Mouse (Mus musculus) common myeloid progenitor, adult 5-6 weeks (primary cell): ENCODE data around the gene Xylt1. TPM values are rescaled to one million over a fixed set of nuclear protein-coding genes. Genes with fewer than 3 reads are reported as not detected.
A peak's percentile ranks its signal among the peaks of the same experiment; 100 is the strongest.

Experiments used
- ATAC-seq: replicated peaks from 2 replicates; pipeline ENCODE4 v1.8.0; 2016; ENCODE audit warnings: low read depth, mild to moderate bottlenecking, moderate TSS enrichment, inconsistent platforms; ENCODE audit not compliant: poor library complexity, severe bottlenecking
- total RNA-seq: library from RNA; stranded (forward); fragments of 200-1000, 187-1606 nt; gene quantifications from 2 replicates; pipeline ENCODE4 v1.2.3, GENCODE M21; 2017

The Xylt1 gene
- total RNA-seq, 1 experiment from 2014 or later: 12.9 TPM

DNA sequence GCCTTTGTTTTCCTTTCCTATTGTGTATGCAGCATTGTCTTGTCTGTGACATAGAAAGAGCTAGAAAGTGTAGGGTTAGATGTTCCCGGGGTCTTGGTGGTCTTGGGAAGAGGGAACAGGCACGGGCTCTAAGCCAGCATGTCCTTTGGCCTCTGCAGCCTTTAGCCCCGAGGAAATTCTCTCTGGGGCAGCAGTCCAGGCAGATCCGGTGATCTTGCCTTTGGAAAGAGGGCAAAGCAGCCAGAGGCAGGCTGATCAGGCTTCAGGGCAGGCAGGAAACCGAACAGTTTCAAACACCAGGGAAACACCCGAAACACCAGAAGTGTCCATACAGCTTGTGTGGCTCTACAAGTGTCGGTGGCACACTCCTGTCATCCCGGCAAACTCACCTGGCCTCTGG is 162.3 kb downstream of the Xylt1 start:
- ATAC-seq: no peak

DNA sequence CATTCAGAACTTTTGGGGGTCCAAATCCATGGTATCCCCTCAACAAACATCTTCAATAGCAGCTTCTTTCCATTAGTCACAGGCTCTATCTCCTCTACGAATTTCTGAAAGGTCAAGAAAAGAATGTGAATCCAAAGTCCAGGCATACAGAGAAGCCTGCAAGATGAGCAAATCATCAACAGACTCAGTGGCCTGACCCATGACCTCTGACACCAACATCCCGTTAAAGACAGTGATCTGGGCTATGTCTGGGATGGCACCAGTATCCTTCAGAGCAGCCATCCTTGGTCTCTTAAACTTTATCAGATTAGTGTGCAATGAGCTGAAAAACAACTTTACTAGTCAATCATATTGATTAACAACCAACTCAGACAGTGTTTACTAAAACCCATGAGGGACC is 163.3 kb downstream of the Xylt1 start:
- ATAC-seq: no peak

DNA sequence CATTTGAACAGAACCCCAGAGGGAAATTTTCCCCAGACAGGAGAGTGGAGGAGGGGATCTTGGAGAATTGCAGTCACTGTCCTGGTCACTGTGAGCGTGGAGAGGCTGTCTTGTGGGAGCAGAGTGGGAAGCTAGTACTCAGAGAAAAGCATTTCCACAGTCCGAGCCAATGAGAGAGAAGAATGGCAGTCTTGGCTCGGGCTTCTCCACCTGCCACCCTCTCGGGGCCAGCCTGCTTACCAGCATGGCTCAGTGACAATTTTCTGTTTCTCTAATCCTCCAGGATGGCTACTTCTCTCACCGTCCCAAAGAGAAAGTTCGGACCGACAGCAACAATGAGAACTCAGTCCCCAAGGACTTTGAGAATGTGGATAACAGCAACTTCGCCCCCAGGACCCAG is 167.5 kb downstream of the Xylt1 start:
- no peak for ATAC-seq

DNA sequence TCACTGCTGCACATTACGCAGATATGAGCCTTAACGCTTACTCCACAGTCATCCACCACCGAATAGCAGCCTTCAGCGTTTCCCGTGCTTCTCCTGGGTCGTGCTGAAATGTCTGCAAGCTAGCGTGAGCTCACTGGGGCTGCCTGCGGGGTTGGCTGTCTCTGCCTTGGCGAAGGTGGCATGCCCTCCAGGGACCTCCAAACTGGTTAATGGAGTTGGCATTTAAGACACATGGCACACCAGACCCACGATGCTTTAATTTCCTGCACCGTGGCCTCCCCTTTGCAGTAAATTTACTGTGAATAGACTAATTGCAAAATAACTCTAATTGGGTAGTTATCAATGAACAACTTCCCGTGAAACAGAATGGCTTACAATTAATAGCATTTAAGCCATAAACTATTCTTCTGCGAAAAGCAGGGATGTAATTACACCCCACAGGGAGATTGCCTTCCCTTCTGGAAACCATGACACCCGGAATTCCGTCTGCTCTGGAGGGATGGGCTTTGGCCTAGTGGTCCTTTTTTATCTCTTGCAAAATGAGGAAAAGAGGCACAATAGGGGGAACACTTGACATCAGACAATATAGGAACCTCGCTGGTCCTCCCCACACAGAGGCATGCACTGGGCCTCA is 170.3 kb downstream of the Xylt1 start:
- ATAC-seq: no peak

DNA sequence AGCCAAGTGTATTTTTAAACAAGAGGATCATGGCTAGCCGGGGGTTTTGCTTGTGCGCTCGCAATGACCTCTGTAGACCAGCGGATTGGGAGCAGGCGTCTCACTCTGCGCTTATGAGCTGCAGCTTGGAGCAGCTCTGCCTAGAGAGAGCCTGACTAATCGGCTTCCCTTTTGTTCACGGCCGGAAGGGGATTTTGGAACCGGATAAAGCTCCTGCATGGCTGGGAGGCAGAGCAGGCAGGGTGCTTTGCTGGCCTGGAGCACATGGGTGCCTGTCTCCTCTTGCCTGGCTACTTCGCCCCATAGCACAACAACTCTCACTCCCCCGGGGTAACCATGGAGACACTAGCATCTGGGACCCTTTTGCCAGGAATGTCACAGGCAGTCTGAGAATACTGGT is 172.4 kb downstream of the Xylt1 start:
- ATAC-seq: no peak

DNA sequence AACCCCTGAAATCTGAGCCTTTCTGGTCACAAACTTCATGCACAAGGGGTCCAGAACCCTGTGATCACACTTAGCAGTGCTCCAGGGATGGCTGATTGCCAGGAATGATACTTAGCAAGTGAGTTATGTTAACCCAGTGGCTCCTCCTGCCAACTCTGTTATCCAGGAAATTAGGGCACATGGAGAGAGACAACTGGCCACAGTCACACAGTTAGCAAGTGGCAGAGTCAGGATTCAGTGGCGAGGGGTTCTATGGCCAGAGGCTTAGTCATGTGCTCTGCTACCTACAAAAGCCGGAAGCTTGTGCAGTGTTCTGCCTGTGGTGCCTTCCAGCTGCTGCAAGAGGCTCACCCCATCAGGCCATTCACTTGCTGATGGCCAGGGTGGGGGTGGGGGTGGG is 175.0 kb downstream of the Xylt1 start:
- ATAC-seq: peak; percentile 37; the same call in 1 of the 2 replicates

DNA sequence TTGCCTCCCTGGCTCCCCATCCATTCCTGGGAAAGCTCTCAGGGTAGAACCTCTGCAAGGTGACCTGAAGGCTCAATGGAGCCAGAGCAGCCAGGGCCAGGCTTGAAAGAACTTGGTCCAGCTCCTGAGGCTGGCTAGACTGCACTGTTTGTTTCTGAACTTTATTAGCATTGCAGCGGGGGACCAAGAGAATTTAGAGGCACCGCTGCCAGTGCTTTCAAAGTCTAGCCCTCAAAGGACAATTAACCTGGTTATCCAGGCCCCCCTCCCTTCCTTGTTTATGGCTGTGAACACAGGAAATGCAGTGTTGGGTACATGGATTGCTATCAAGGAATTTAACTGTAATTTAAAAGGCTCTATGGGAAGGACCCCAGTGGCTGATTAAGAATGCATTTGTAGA is 177.4 kb downstream of the Xylt1 start:
- no peak for ATAC-seq

DNA sequence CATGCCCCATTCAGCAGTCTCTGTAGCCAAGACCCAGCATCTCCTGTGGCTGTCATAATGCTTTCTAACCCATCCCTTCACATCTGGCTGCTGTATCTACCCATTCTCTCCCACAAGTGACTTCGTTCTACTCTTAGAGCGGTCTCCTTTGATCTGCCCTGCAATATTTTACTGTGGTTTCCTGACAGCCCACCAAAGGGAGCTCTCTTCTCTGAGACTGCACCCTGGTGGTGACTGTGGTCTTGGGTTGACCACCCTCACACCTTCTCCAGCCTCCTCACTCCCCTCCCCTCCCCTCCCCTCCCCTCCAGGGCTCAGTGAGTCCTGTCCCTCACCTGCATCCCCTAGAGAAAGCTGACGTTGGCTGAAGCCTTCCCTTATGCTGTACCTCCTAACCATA is 178.3 kb downstream of the Xylt1 start:
- peak; percentile 23; the same call in 1 of the 2 replicates for ATAC-seq

DNA sequence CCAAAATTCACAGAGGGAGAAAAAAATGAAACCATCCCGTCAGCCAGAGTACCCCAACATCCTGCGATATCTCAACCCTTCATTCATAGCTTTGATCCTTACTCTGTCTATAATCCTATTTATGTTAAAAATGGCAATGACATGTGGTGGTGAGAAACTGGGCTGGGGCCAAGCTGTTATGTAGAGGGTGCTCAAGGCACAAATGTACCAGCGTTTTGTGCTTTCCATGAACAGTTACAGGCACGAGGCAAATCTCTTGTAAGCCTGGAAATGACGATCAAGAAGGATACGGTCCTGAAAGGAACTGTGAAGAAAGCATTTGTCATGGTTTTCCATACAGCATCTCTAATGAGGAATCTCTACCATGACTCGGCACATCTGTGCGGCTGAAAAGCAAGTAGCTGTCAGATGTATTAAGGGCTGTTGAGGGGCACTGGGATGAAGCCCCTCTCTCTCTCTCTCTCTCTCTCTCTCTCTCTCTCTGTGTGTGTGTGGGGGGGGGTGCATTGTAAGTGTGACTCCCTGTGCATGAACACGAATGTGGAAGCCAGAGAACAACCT is 183.2 kb downstream of the Xylt1 start:
- no peak for ATAC-seq

DNA sequence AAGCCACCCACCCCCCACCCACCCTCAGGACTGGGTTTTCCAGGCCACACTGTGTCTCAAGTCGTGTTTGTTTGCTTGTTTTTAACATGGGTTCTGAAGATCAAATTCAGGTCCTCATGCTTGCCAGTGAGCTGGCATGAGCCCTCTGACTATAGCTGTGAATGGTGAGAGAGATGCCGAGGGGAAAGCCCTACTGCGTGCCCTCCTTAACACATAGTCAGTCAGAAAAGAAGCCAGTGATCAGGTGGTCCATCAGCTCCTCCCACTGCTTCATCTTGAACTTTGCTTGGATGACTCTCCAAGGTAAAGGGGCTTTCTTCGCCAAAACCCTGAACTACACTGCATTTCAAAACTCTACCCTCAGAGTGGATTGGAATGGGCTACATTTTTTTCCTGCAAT is 183.8 kb downstream of the Xylt1 start:
- no peak for ATAC-seq

DNA sequence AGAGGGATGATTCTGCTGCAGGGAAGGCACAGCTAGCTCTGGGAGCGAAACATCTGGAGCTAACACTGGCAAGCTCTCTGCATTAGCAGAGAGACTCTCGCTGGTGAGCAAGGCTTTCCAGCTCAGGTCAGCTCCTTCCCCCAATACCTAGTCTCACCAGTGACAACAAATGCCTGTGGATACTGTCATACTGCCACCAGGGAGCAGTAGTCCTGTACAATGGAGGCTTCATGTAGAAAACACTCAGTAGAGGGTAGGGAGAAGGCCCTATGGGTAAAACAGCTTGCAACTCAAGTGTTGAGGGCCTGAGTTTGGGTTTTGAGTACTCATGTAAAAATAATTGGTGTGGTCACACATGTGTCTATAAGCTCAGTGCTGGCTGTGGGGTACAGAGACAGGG is 185.3 kb downstream of the Xylt1 start:
- peak; percentile 78 for ATAC-seq

DNA sequence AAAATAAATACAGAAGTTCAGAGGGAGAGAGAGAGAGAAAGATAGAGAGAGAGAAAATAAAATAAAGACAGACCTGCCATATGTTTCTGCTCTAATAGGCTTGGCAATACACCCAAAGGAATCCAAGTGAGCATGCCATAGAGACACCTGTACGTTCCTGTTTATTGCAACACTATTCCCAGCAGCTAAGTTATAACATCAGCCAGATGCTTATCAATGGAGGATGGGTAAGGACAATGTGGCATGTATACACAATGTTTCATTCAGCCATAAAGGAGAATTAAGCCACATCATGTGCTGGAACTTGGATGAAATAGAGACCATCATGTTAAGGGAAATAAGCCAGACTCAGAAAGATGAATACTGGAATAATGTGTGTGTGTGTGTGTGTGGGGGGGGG is 186.1 kb downstream of the Xylt1 start:
- no peak for ATAC-seq

DNA sequence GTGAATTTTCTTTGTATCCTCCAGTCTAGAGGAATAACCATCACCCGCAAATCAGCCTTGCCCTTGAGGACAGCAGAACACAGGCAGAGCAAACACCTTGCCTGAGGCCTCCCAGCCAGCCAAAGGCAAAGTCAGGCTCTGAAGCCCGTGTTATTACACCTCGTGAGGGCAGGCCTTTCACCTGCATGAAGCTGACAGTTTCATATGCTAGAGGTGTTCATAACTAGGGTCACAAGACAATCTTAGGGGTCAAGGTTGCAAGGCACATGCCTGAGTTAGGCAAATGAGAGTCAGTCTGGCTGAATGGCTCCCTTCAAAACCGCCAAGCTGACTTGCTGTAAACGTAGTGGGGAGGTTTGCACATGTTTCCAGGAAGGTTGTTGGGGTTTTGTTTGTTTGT is 186.5 kb downstream of the Xylt1 start:
- ATAC-seq: no peak

DNA sequence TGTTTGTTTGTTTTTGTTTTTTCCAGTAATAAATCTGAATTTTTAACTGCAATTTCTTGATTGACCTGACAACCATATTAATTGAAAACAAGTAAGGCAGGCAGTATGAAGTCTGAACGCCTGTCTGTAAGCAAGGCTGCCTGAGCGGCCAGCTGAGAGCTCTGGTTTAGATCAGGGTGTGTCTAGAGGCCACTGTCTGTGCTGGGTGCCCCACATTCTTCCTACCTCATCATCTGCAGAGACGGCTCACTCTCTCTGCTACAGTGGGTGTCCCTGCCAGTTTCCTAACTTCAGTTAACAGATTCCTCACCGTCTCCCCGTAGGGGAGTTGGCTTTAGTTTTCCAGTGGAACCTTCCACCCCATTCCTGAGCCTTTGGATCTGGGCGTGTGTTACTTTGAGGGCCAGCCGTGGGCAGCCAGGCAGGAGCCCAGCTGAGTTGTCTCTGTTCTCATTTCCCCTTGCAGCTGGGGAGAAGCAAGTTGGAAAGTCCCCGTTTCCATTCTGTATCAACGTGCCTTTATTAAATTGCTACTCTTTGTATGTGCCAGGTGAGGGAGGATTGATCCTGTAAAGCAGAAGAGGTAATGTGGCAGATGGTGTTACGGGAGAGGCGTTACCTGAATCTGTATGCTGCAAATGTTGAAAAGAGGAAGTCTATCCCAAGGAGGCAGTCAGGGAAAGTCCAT is 187.0 kb downstream of the Xylt1 start:
- no peak for ATAC-seq

DNA sequence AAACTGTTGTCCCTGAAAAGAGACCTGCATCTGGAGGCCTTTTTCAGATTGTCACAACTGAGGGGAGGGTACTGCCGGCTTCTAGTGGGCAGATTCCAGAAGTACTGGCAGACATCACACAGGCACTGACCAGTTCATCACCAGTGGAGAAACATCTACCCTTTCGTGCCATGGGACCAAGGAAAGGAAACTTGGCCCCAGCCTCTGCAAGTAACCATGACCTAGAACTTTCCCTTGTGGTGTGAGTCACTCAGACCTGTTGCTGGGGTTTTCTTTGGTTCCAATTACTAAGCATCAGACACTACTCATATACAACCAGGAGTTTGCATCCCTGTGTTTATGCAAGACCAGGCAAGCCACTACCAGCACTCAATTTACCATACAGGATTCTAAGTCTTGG is 190.4 kb downstream of the Xylt1 start:
- ATAC-seq: no peak

DNA sequence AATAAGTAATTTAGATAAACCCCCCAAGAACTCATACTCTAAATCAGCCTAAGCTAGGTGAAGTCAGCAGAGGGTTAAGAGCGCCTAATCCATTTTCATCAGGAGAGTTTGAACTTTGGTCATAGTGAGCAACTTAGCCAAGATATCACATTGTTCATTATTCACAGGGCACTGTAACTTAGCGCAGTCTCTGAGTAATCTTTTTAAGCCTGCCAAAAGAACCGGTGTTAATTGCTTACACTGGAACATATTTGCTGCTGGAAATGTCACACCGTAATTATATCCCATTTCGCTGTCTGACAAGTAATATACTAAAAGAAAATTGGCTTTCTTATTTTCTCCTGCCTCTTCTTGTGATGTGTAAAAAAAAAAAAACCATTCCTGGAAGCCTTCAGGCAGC is 190.9 kb downstream of the Xylt1 start:
- no peak for ATAC-seq

DNA sequence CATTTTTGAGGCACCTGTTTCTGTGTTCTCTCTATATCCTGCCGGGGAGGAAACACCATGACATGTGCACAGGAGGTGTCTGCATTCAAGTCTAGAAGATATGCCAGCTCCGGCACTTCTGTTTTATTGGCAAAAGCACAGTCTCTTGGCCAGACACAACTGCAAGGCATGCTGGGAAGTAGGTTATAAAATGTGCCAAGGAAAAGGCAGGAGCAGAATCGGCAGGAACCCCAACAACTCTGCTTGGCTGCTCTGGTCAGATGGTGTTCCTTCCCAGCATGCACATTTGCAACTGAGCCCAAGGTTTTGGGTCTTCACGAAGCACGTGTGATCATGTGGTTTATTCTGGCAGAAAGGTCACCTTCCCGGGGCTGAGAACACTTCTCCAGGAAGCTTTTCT is 192.4 kb downstream of the Xylt1 start:
- ATAC-seq: no peak

DNA sequence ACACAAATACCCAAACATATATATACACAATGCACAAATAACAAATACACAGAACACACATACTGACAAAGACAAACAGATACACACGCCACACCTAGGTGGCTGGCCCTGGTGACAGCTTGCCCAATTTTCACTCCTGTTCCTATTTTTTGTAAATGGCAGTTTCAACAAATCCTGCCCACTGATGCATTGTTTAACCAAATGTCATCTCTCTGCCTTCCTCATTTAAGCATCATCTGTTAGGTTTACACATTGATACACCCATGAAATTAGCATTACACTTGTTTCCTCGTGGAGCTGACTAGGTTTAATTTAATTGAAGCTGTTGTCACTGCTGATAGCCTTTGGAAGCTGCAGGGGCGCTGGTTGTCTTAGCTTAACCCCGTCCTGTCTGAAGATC is 194.6 kb downstream of the Xylt1 start:
- no peak for ATAC-seq

DNA sequence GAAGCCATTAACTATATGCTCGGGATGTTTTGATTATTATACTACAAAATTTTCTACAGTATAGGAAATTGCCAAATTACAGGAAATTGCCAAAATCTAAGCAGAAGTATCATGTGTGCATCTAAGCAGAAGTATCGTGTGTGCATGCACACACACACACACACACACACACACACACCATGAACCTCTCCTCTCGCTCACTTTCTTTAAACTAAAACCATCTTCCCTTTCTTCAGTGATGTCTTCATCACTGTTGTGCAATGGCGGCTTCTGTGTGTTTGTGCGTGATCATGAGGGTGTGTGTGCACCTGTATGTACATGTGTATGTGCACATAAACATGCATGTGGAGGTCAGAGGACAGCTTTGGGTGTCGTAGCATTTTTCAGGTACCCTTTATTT is 196.3 kb downstream of the Xylt1 start:
- ATAC-seq: peak; percentile 64

DNA sequence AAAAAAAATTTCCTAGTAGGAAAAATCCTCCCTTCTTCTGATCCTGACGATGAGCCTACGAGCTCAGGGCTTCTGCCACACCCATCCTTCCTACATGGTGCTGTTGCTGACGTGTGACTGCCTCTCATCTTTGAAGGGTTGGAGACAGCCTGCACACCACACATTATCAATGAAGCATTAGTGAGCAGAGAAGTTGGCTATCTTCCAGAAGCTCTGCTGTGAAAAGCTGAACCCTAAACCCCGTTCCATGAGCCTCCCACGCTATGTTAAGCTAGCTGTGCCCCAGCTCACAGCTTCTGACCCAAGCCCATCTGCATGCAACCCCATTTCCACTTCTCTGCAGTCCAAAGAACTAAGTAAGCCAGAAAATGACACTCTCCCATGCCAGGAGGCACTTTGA is 204.4 kb downstream of the Xylt1 start:
- no peak for ATAC-seq

DNA sequence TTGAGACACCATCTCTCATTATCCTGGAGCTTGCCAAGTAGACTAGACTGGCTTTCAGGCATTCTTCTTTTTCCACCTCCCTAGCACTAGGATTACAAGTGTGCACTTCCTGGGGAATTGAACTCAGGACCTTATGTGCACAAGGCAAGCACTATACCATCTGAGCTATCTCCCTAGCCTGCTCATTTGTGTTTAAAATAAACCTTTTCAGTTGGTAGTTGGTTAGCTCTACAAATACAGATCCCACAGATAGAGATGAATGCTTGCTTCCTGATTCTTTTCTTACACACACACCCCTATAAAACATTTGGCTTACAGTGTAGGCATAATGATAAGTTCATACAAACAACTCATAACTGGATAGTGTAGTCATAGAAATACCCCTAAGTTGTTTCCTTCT is 206.0 kb downstream of the Xylt1 start:
- peak; percentile 46 for ATAC-seq
